Mouse (Mus musculus): ENCODE measurements around the gene Daw1. TPM values are rescaled to one million over a fixed set of nuclear protein-coding genes. Genes with fewer than 3 reads are reported as not detected.

Gene Daw1
- total RNA-seq, 2 experiments from 2014 or later = 0.45 to 0.56 TPM

- peak in 1 of 2 experiments; percentile 48 for DNase-seq (ENCODE audit: low spot score in 2 of 2)
Observed at GRCm38 (mm10) chr1:83181418-83181817, 21.9 kb downstream of the Daw1 start.

GRCm38 (mm10) chr1:83187154-83187553 is 27.6 kb downstream of the Daw1 start:
- peak; percentile 16 to 65 for DNase-seq (ENCODE audit: low spot score in 2 of 2)

GRCm38 (mm10) chr1:83209981-83210380 is 50.4 kb downstream of the Daw1 start:
- no peak for DNase-seq (ENCODE audit: low spot score in 2 of 2)

- peak in 1 of 2 experiments; percentile 62 for DNase-seq (ENCODE audit: low spot score in 2 of 2)
Observed at GRCm38 (mm10) chr1:83218260-83218659, 58.7 kb downstream of the Daw1 start.

- peak in 1 of 2 experiments; percentile 18 for DNase-seq (ENCODE audit: low spot score in 2 of 2)
Observed at GRCm38 (mm10) chr1:83223072-83223471, 63.5 kb downstream of the Daw1 start.

- DNase-seq (ENCODE audit: low spot score in 2 of 2) = no peak
Observed at GRCm38 (mm10) chr1:83224423-83224960, 64.9 kb downstream of the Daw1 start.

GRCm38 (mm10) chr1:83227946-83228345 is 68.4 kb downstream of the Daw1 start:
- DNase-seq (ENCODE audit: low spot score in 2 of 2) = no peak

GRCm38 (mm10) chr1:83248235-83248746 is 88.7 kb downstream of the Daw1 start:
- DNase-seq (ENCODE audit: low spot score in 2 of 2) = no peak

- no peak for DNase-seq (ENCODE audit: low spot score in 2 of 2)
Observed at GRCm38 (mm10) chr1:83251746-83252145, 92.2 kb downstream of the Daw1 start.

Other genes starting within 250 kb of the Daw1 start
- under 1 TPM; 0.42 to 0.71 TPM for gene A030005L19Rik, start 246.4 kb upstream of the Daw1 start, total RNA-seq (2021)
- not detected for gene A030014E15Rik, start 234.8 kb upstream of the Daw1 start, total RNA-seq (2021)
- gene Gm6217, start 228.4 kb upstream of the Daw1 start, total RNA-seq (2021) = not detected
- not detected for gene A030003K21Rik, start 216.4 kb upstream of the Daw1 start, total RNA-seq (2021)
- gene Gm7544, start 203.7 kb upstream of the Daw1 start, total RNA-seq (2021) = not detected
- not detected for gene Gm47955, start 199.5 kb upstream of the Daw1 start, total RNA-seq (2021)
- gene Gm47959, start 159.2 kb upstream of the Daw1 start, total RNA-seq (2021) = not detected
- gene Slc19a3, start 121.3 kb upstream of the Daw1 start, total RNA-seq (2021) = 1 to 10 TPM; 1.8 to 1.9 TPM
- gene Krtap28-10, start 117.3 kb upstream of the Daw1 start, total RNA-seq (2021) = not detected
- not detected for gene Gm47969, start 114.8 kb upstream of the Daw1 start, total RNA-seq (2021)
- not detected for gene A030005K14Rik, start 100.4 kb upstream of the Daw1 start, total RNA-seq (2021)
- not detected for gene Krtap28-13, start 98.8 kb upstream of the Daw1 start, total RNA-seq (2021)
- not detected for gene Ccl20, start 43.0 kb upstream of the Daw1 start, total RNA-seq (2021)
- gene Sphkap, start 248.4 kb downstream of the Daw1 start, total RNA-seq (2021) = 100 to 1,000 TPM; 207 to 222 TPM

Measured in layer of hippocampus, adult 18-20 months (tissue).